Mouse (Mus musculus) midbrain, embryonic 14.5 days (tissue): ENCODE measurements around the gene Bach2. TPM values are rescaled to one million over a fixed set of nuclear protein-coding genes. Genes with fewer than 3 reads are reported as not detected.

Experiments
- ATAC-seq: fragments of 200-750 bp; cut with Nextera tagmentation; 2 replicates; pipeline ENCODE4 v1.8.0; 2017; ENCODE audit warnings: moderate number of reproducible peaks, moderate library complexity; ENCODE audit not compliant: low FRiP score, low TSS enrichment
- DNase-seq: peaks from one replicate; pipeline ENCODE4 v3.0.0-alpha.2; 2015
- H3K27ac ChIP-seq: fragments of 300-500 bp; sonication (generic); replicated peaks from 2 replicates; pipeline ENCODE4 v1.5.1; 2014; ENCODE audit warnings: mild to moderate bottlenecking, low read depth, low read length, moderate library complexity
- H3K27me3 ChIP-seq: fragments of 300-500 bp; sonication (generic); 2 replicates; pipeline ENCODE4 v1.6.1; 2014; ENCODE audit warnings: low read length, control low read depth, mixed read lengths; ENCODE audit not compliant: control insufficient read depth, insufficient read depth
- H3K36me3 ChIP-seq: fragments of 300-500 bp; sonication (generic); 2 replicates; pipeline ENCODE4 v1.6.1; 2014; ENCODE audit warnings: low read length, control low read depth; ENCODE audit not compliant: control insufficient read depth, insufficient read depth
- H3K4me1 ChIP-seq: fragments of 300-500 bp; sonication (generic); 2 replicates; pipeline ENCODE4 v1.6.1; 2014; ENCODE audit warnings: mild to moderate bottlenecking, antibody characterized with exemption, low read length, control low read depth; ENCODE audit not compliant: control insufficient read depth, insufficient read depth
- H3K4me2 ChIP-seq: fragments of 300-500 bp; sonication (generic); 2 replicates; pipeline ENCODE4 v1.6.1; 2014; ENCODE audit warnings: mild to moderate bottlenecking, low read length, moderate library complexity
- H3K4me3 ChIP-seq: fragments of 300-500 bp; sonication (generic); replicated peaks from 2 replicates; pipeline ENCODE4 v1.5.1; 2014; ENCODE audit warnings: low read depth, low read length
- H3K9ac ChIP-seq: fragments of 300-500 bp; sonication (generic); replicated peaks from 2 replicates; pipeline ENCODE4 v1.6.1; 2014; ENCODE audit warnings: mild to moderate bottlenecking, low read length, moderate library complexity
- H3K9me3 ChIP-seq: fragments of 300-500 bp; sonication (generic); 2 replicates; pipeline ENCODE4 v1.6.1; 2016; ENCODE audit warnings: low read length, control low read depth, mixed read lengths; ENCODE audit not compliant: control insufficient read depth
- WGBS: fragments of 180-500 bp; shearing (Covaris S2); extraction: QIAGEN DNeasy Blood & Tissue Kit; methylation state at CpG from one replicate; pipeline ENCODE4 v1.1.7; 2014; 5-methylcytosine and 5-hydroxymethylcytosine counted together
- polyA plus RNA-seq: library from polyadenylated mRNA; unstranded; fragments of >200 nt; fragmentation: Nextera tagmentation; extraction: Ambion mirVana; gene quantifications from 2 replicates; pipeline ENCODE4 v1.2.1, GENCODE M21; 2014

Gene Bach2
- polyA plus RNA-seq, 1 experiment from 2014 or later: 27.0 TPM

- H3K27me3 ChIP-seq: no peaks in the 10 kb centered on the region
- H3K9me3 ChIP-seq: no peaks in the 10 kb centered on the region
- WGBS: 67% methylated on average over 8 of the region's 8 CpGs
- peak overlapping the region; percentile 22; the same call in 1 of the 2 replicates for H3K4me2 ChIP-seq
- H3K4me1 ChIP-seq: peaks cover 23% of the 10 kb centered on the region
- ATAC-seq (no peak), DNase-seq (peak; percentile 28)
- peak overlapping the region; percentile 70 for H3K27ac ChIP-seq
- H3K9ac ChIP-seq: no peak overlapping the region; the same call in 1 of the 2 replicates
- H3K36me3 ChIP-seq: peaks cover 6% of the 10 kb centered on the region
- no peak overlapping the region for H3K4me3 ChIP-seq
Observed at GRCm38 (mm10) chr4:32570939-32571317, 332.3 kb downstream of the Bach2 start.

- H3K4me1 ChIP-seq: peaks cover 23% of the 10 kb centered on the region
- no peaks in the 10 kb centered on the region for H3K9me3 ChIP-seq
- H3K4me2 ChIP-seq: no peak overlapping the region
- H3K36me3 ChIP-seq: peaks cover 11% of the 10 kb centered on the region
- WGBS: 67% methylated on average over 3 of the region's 3 CpGs
- DNase-seq (no peak), ATAC-seq (no peak)
- no peak overlapping the region for H3K9ac ChIP-seq
- peak overlapping the region; percentile 70 for H3K27ac ChIP-seq
- no peak overlapping the region for H3K4me3 ChIP-seq
- no peaks in the 10 kb centered on the region for H3K27me3 ChIP-seq
Observed at GRCm38 (mm10) chr4:32571441-32571840, 332.8 kb downstream of the Bach2 start.

GRCm38 (mm10) chr4:32572118-32572517 is 333.5 kb downstream of the Bach2 start:
- Histone ChIP-seq H3K27me3 (no peaks in the 10 kb centered on the region), H3K36me3 (peaks cover 18% of the 10 kb centered on the region), H3K9ac (no peak overlapping the region), H3K27ac (no peak overlapping the region), H3K9me3 (no peaks in the 10 kb centered on the region), H3K4me2 (no peak overlapping the region), H3K4me1 (peaks cover 23% of the 10 kb centered on the region), H3K4me3 (no peak overlapping the region)
- DNase-seq (peak; percentile 81), ATAC-seq (peak; percentile 35; the same call in 1 of the 2 replicates)
- WGBS: 52% methylated on average over 1 of the region's 1 CpGs

GRCm38 (mm10) chr4:32573586-32573985 is 335.0 kb downstream of the Bach2 start:
- 92% methylated on average over 5 of the region's 5 CpGs for WGBS
- H3K4me3 ChIP-seq: no peak overlapping the region
- ATAC-seq (no peak), DNase-seq (no peak)
- H3K9me3 ChIP-seq: no peaks in the 10 kb centered on the region
- H3K27ac ChIP-seq: no peak overlapping the region
- H3K4me1 ChIP-seq: peaks cover 23% of the 10 kb centered on the region
- H3K27me3 ChIP-seq: no peaks in the 10 kb centered on the region
- no peak overlapping the region for H3K9ac ChIP-seq
- H3K4me2 ChIP-seq: no peak overlapping the region
- peaks cover 19% of the 10 kb centered on the region for H3K36me3 ChIP-seq

GRCm38 (mm10) chr4:32574604-32575003 is 336.0 kb downstream of the Bach2 start:
- Histone ChIP-seq H3K4me1 (peaks cover 17% of the 10 kb centered on the region), H3K4me3 (no peak overlapping the region), H3K27ac (no peak overlapping the region), H3K36me3 (peaks cover 22% of the 10 kb centered on the region), H3K9me3 (no peaks in the 10 kb centered on the region), H3K27me3 (no peaks in the 10 kb centered on the region), H3K4me2 (no peak overlapping the region), H3K9ac (no peak overlapping the region)
- DNase-seq (no peak), ATAC-seq (no peak)
- 91% methylated on average over 1 of the region's 1 CpGs for whole genome bisulfite sequencing

GRCm38 (mm10) chr4:32575165-32575564 is 336.6 kb downstream of the Bach2 start:
- DNase-seq (no peak), ATAC-seq (no peak)
- no peak overlapping the region for H3K4me3 ChIP-seq
- H3K27me3 ChIP-seq: no peaks in the 10 kb centered on the region
- no peak overlapping the region for H3K9ac ChIP-seq
- peaks cover 11% of the 10 kb centered on the region for H3K4me1 ChIP-seq
- H3K36me3 ChIP-seq: peaks cover 28% of the 10 kb centered on the region
- no peak overlapping the region for H3K4me2 ChIP-seq
- 88% methylated on average over 9 of the region's 9 CpGs for WGBS
- H3K9me3 ChIP-seq: no peaks in the 10 kb centered on the region
- no peak overlapping the region for H3K27ac ChIP-seq

- 90% methylated on average over 8 of the region's 8 CpGs for WGBS
- no peak for ATAC-seq
- H3K9me3 ChIP-seq: no peaks in the 10 kb centered on the region
- H3K27me3 ChIP-seq: no peaks in the 10 kb centered on the region
- DNase-seq: no peak
- H3K27ac ChIP-seq: no peak overlapping the region
- peaks cover 30% of the 10 kb centered on the region for H3K36me3 ChIP-seq
- no peaks in the 10 kb centered on the region for H3K4me1 ChIP-seq
- no peak overlapping the region for H3K4me3 ChIP-seq
- no peak overlapping the region for H3K9ac ChIP-seq
- H3K4me2 ChIP-seq: no peak overlapping the region
Observed at GRCm38 (mm10) chr4:32579850-32580249, 341.2 kb downstream of the Bach2 start.

- H3K36me3 ChIP-seq: peaks cover 11% of the 10 kb centered on the region
- no peaks in the 10 kb centered on the region for H3K9me3 ChIP-seq
- H3K27me3 ChIP-seq: no peaks in the 10 kb centered on the region
- DNase-seq (no peak), ATAC-seq (no peak)
- 66% methylated on average over 6 of the region's 6 CpGs for WGBS
- H3K4me3 ChIP-seq: no peak overlapping the region
- H3K27ac ChIP-seq: no peak overlapping the region
- no peak overlapping the region for H3K9ac ChIP-seq
- no peaks in the 10 kb centered on the region for H3K4me1 ChIP-seq
- H3K4me2 ChIP-seq: no peak overlapping the region
Observed at GRCm38 (mm10) chr4:32584181-32584580, 345.6 kb downstream of the Bach2 start.

- Histone ChIP-seq H3K4me1 (no peaks in the 10 kb centered on the region), H3K36me3 (no peaks in the 10 kb centered on the region; the same call in 1 of the 2 replicates), H3K27ac (no peak overlapping the region), H3K9me3 (no peaks in the 10 kb centered on the region), H3K27me3 (no peaks in the 10 kb centered on the region), H3K9ac (no peak overlapping the region), H3K4me3 (no peak overlapping the region), H3K4me2 (no peak overlapping the region)
- DNase-seq (peak; percentile 72), ATAC-seq (no peak)
- WGBS: 14% methylated on average over 9 of the region's 9 CpGs
Observed at GRCm38 (mm10) chr4:32586596-32586995, 348.0 kb downstream of the Bach2 start.
